Mouse (Mus musculus) lung, adult 18-20 months (tissue): ENCODE measurements around the gene Abca7.
A peak's percentile ranks its signal among the peaks of the same experiment; 100 is the strongest.

ENCODE experiments used
- DNase-seq, 2 experiments: peaks; one replicate each; pipeline ENCODE4 v3.0.0; 2022; ENCODE audit warnings: mixed read lengths in 2 of 2

The Abca7 gene

DNA sequence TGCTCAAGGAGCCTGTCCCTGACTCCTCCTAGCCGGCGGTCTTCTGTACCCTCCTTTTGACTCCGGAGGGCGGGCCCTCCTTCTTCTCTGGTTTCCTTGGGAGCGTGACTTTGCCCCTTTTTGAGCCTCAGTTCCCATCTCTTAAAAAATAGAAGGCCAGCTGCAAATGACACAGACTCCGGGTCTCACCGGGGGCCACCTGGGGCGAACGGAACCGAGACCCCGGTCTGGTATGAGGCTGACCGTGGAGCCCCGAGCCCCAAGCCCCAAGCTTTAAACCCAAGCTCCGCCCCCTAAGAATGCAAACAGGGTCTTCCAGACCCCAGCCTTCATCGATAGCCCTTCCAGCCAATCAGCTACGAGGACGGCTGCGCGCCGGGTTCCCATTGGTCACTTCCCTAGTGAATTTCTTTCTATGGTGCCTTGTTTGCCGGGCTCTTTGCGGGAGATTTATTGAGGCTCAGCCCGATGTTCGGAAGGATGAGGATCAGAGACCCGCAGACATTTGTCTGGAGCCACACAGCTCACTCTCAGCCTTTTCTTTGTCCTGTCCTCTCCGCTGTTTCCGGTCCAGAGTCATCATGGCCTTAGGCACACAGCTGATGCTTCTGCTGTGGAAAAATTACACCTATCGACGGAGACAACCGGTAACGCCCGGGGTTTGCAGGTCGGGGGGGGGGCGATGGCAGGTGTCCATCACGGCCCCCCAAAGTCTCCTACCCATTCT is 903 bp downstream of the Abca7 start:
- peak; percentile 63 to 66 for DNase-seq

GRCm38 (mm10) chr10:79997819-79998218 is 1.5 kb downstream of the Abca7 start:
- no peak for DNase-seq

GRCm38 (mm10) chr10:80001945-80002344 is 5.7 kb downstream of the Abca7 start:
- DNase-seq: no peak

- DNase-seq: no peak
Measured at GRCm38 (mm10) chr10:80002829-80003228, 6.5 kb downstream of the Abca7 start.

- peak in 1 of 2 experiments; percentile 52 for DNase-seq
Measured at GRCm38 (mm10) chr10:80003374-80004232, 7.3 kb downstream of the Abca7 start.

DNA sequence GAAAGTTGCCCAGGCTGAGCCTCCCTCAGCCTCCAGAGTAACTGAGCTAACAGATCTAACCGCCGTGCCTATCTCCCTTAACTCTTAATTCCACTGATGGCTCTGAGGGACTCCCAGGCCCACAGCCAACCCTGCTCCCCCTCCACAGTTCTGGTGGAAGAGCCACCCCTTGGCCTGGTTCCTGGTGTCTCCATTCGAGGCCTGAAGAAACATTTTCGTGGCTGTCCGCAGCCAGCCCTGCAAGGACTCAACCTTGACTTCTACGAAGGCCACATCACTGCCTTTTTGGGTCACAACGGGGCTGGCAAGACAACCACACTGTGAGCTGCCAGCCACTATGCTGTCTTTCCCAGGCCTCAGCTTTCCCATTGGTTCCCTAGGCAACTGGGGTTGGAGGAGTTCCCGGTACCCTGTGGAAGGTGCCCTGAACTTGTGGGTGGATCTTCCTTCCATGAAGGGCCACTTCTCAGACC is 8.0 kb downstream of the Abca7 start:
- no peak for DNase-seq

DNA sequence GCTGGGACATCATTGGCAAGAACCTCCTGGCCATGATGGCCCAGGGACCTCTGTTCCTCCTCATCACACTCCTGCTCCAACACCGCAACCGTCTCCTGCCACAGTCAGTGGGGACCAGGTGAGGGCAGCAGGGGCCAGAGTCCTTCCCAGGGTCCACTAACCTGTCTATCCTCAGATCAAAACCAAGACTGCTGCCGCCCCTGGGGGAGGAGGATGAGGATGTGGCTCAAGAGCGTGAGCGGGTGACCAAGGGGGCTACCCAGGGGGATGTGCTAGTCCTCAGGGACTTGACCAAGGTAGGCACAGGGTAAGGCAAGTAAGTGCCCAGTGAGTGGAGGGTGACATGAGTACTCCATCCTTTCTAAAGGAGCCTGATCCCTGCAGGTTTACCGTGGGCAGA is 15.4 kb downstream of the Abca7 start:
- no peak for DNase-seq

DNA sequence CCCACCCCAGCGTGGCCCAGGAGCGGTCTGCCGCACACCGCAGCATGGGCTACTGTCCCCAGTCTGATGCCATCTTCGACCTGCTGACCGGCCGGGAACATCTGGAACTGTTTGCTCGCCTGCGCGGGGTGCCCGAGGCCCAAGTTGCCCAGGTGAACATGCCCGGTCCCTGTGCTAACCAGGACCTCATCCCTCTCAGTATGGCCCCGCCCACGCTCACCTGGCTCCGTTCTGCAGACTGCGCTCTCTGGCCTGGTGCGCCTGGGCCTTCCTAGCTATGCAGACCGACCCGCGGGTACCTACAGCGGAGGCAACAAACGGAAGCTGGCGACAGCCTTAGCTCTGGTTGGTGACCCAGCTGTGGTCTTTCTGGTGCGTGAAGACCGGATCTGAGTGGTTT is 17.3 kb downstream of the Abca7 start:
- no peak for DNase-seq

DNA sequence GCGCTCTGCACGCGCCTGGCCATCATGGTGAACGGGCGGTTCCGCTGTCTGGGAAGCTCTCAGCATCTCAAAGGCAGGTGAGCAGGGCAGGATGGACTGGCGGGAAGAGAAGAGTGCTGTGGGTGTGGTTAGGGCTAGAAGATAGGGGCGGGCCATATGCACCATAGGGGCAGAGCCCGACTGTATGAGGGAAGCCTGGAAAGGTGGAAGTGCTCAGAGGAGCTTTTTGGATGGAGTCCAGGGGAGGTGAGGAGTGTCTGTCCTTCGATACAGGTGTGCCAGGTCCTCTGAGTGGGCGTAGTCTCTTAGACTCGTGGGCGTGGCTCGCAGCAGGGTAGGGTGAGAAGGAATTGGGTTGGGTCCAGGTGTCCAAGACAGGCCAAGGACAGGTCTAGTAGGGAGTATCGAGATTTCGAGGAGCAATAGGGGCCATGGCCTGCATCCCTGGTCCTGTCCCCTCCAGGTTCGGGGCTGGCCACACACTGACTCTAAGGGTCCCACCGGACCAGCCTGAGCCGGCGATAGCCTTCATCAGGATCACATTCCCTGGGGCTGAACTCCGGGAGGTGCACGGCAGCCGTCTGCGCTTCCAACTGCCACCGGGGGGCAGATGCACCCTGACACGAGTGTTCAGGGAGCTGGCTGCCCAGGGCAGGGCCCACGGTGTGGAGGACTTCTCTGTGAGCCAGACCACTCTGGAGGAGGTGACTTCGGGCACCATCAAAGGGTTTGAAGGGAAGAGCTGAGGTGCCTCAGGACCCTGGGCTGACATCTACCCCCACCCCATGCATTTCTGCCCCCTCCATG is 18.4 kb downstream of the Abca7 start:
- peak; percentile 76 to 85 for DNase-seq

- peak; percentile 80 to 81 for DNase-seq
Measured at GRCm38 (mm10) chr10:80015583-80015982, 19.3 kb downstream of the Abca7 start.

GRCm38 (mm10) chr10:80016511-80016910 is 20.2 kb downstream of the Abca7 start, which contains the start of gene Arhgap45:
Gene Arhgap45, plus strand, starts transcription at chr10:80016653.
- peak; percentile 81 to 82 for DNase-seq

GRCm38 (mm10) chr10:80016931-80017330 is 20.6 kb downstream of the Abca7 start:
- DNase-seq: no peak

DNA sequence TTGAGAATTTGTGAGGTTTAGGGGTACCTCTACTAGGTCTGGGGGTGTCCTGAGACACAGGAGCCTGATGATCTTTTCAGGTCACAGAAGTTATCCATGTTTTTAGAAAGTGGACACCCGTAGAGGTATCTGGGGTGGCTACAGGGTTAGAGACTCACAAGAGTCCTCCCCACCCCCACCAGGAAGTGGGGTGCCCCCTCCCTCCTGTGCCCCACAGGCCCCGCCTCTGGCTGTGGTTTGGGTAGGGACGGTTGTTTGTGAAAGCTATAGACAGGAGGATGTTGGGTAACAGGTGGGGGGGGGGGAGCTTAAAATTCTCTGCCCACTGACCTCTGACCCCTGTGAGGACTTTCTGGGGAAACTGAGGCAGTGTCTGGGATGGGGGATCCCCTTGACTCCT is 21.1 kb downstream of the Abca7 start:
- peak; percentile 83 to 86 for DNase-seq

- DNase-seq: no peak
Measured at GRCm38 (mm10) chr10:80017771-80018170, 21.5 kb downstream of the Abca7 start.

- DNase-seq: peak; percentile 74 to 82
Measured at GRCm38 (mm10) chr10:80018739-80019297, 22.5 kb downstream of the Abca7 start.

DNA sequence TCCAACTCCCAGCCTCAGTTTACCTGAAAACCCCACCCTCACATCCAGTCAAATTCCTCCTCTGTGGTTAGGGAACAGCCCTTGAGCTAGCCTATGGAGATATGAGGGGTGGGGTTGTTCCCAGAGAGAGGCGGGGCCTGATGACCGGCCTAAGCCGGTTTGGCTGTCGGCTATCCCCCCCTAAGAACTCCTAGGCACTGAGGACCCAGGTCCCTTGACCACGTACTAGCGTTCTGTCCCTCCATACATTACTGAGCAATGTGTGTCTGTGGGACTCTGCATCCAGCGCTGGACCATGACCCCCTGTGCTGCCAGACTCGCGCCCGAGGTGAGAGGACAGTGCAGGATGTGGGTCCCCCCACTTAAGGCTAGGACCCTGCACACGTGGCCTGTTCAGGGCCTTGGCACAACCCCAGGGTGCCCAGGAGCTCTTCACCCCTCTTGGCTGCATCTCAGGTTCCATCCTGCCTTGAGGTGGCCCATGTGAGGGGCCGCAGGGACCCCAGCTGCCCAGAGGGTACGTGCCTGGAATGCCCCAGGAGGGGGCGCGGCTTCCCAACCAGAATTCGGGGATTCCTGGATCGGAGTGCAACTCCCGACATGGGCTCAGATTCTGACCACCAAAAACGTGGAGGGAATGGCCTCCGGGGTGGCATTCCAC is 23.3 kb downstream of the Abca7 start:
- peak in 1 of 2 experiments; percentile 44 for DNase-seq

- DNase-seq: no peak
Measured at GRCm38 (mm10) chr10:80020191-80020590, 23.9 kb downstream of the Abca7 start.

GRCm38 (mm10) chr10:80020603-80021319 is 24.5 kb downstream of the Abca7 start:
- DNase-seq: no peak

GRCm38 (mm10) chr10:80021320-80021641 is 25.0 kb downstream of the Abca7 start:
- no peak for DNase-seq

DNA sequence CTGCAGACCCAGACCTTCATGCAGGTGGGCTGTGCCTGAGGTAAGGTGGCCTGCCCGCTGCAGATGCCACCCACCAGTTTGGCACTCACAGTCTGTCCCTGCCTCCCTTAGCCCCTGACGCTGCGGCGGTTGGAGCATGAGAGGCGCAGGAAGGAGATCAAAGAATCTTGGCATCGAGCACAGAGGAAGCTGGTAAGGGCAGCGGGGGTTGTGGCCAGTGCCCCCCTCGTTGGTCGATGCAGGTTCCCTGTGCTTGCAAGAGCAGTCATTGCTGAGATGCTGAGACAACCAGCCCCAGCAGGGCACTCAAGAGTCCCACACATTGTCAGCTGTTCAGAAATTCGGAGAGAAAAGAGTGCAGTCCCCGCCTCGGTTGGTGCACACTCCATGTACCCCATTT is 25.9 kb downstream of the Abca7 start:
- DNase-seq: no peak

DNA sequence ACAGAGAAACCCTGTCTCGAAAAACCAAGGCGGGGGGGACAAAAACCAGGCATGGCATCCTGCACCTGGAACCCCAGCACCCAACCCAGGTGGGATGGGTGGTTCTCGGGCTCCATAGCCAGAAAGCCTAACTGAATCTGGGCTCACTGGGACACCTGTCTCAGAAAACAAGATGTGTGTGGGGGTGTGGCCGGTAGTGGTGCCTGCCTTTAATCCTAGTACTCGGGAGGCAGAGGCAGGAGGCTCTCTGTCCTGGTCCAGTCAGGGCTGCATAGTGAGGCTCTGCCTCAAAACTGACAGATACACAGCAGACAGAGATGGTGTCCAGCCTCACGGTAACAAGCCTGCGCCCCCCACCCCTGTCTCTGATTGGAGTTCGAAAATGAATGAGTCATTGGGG is 26.5 kb downstream of the Abca7 start:
- no peak for DNase-seq

GRCm38 (mm10) chr10:80023758-80024157 is 27.5 kb downstream of the Abca7 start:
- DNase-seq: no peak
